Mouse (Mus musculus) limb, embryonic 14.5 days (tissue): Measurements from ENCODE around the gene Coq2. TPM values are rescaled to one million over a fixed set of nuclear protein-coding genes. Genes with fewer than 3 reads are reported as not detected.

ENCODE experiments used
- ATAC-seq: fragments of 200-750 bp; cut with Nextera tagmentation; 2 replicates; pipeline ENCODE4 v1.8.0; 2017; ENCODE audit warnings: low read depth, moderate number of reproducible peaks, moderate TSS enrichment; ENCODE audit not compliant: low FRiP score
- DNase-seq: peaks from one replicate; pipeline ENCODE4 v3.0.0-alpha.2; 2015; ENCODE audit warnings: low spot score
- H3K27ac ChIP-seq: fragments of 300-500 bp; sonication (generic); replicated peaks from 2 replicates; pipeline ENCODE4 v1.5.1; 2014; ENCODE audit warnings: low read depth, mild to moderate bottlenecking, low read length, moderate library complexity, mixed read lengths
- H3K27me3 ChIP-seq: fragments of 300-500 bp; sonication (generic); 2 replicates; pipeline ENCODE4 v1.6.1; 2014; ENCODE audit warnings: low read length, mixed read lengths; ENCODE audit not compliant: control insufficient read depth, insufficient read depth
- H3K36me3 ChIP-seq: fragments of 300-500 bp; sonication (generic); 2 replicates; pipeline ENCODE4 v1.6.1; 2014; ENCODE audit warnings: mild to moderate bottlenecking, low read length, moderate library complexity, mixed read lengths; ENCODE audit not compliant: control insufficient read depth, insufficient read depth
- H3K4me1 ChIP-seq: fragments of 300-500 bp; sonication (generic); 2 replicates; pipeline ENCODE4 v1.6.1; 2014; ENCODE audit warnings: antibody characterized with exemption, low read length, mixed read lengths; ENCODE audit not compliant: control insufficient read depth, insufficient read depth
- H3K4me2 ChIP-seq: fragments of 300-500 bp; sonication (generic); replicated peaks from 2 replicates; pipeline ENCODE4 v1.6.1; 2014; ENCODE audit warnings: low read depth, mild to moderate bottlenecking, low read length, moderate library complexity; ENCODE audit not compliant: severe bottlenecking
- H3K4me3 ChIP-seq: fragments of 300-500 bp; sonication (generic); replicated peaks from 2 replicates; pipeline ENCODE4 v1.5.1; 2014; ENCODE audit warnings: low read length
- H3K9ac ChIP-seq: fragments of 300-500 bp; sonication (generic); 2 replicates; pipeline ENCODE4 v1.6.1; 2014; ENCODE audit warnings: mild to moderate bottlenecking, low read depth, low read length, moderate library complexity; ENCODE audit not compliant: severe bottlenecking
- H3K9me3 ChIP-seq: fragments of 300-500 bp; sonication (generic); 2 replicates; pipeline ENCODE4 v1.6.1; 2016; ENCODE audit warnings: low read length; ENCODE audit not compliant: control insufficient read depth
- POLR2A ChIP-seq: fragments of 200-500 bp; IDR thresholded peaks from 2 replicates; pipeline ENCODE4 v1.8.0; 2012; ENCODE audit warnings: inconsistent platforms, mild to moderate bottlenecking, moderate library complexity, borderline replicate concordance; ENCODE audit not compliant: insufficient read depth, insufficient read length; ENCODE audit errors: extremely low read depth
- WGBS: fragments of 180-500 bp; shearing (Covaris S2); extraction: QIAGEN DNeasy Blood & Tissue Kit; methylation state at CpG from one replicate; pipeline ENCODE4 v1.1.7; 2014; 5-methylcytosine and 5-hydroxymethylcytosine counted together
- polyA plus RNA-seq, 2 experiments: library from polyadenylated mRNA; depleted of rRNA in 1 of 2; stranded (reverse) in 1 of 2; unstranded in 1 of 2; fragments of >200 nt; fragmentation: Nextera tagmentation in 1 of 2; extraction: Ambion mirVana in 1 of 2; gene quantifications; 2 replicates each; pipeline versions ENCODE4 v1.2.1 to v1.2.3; 2012 to 2014

Coq2 gene
- polyA plus RNA-seq (2012; rRNA removed) (91.2 and 116 TPM in 2 replicates), polyA plus RNA-seq (2014; fragmentation: Nextera tagmentation; extraction: Ambion mirVana) (56.2 and 63.1 TPM in 2 replicates)

- H3K9me3 ChIP-seq = no peaks in the 10 kb centered on the region
- TF ChIP-seq POLR2A = no peak
- peak within 1 kb of the TSS; percentile 74 for H3K4me3 ChIP-seq
- peak within 1 kb of the TSS; percentile 82 for H3K4me2 ChIP-seq
- no peaks in the 10 kb centered on the region for H3K36me3 ChIP-seq
- H3K27ac ChIP-seq = peak within 1 kb of the TSS; percentile 43; the same call in 1 of the 2 replicates
- H3K27me3 ChIP-seq = no peaks in the 10 kb centered on the region
- ATAC-seq (peak; percentile 69), DNase-seq (peak; percentile 85)
- WGBS = 7% methylated on average over 17 of the region's 17 CpGs
- peaks cover 9% of the 10 kb centered on the region for H3K4me1 ChIP-seq
- H3K9ac ChIP-seq = peak within 1 kb of the TSS; percentile 85
Observed at GRCm38 (mm10) chr5:100674711-100675376, at the start of gene Coq2. TSS of gene Coq2 (minus strand) at chr5:100675140.

GRCm38 (mm10) chr5:100719235-100720088 is 44.5 kb upstream of the Coq2 start, which contains the start of gene Hpse:
TSS of gene Hpse (minus strand) at chr5:100719716.
- Histone ChIP-seq H3K9ac (peak within 1 kb of the TSS; percentile 61), H3K4me3 (peak within 1 kb of the TSS; percentile 50), H3K27me3 (no peaks in the 10 kb centered on the region), H3K27ac (no peak within 1 kb of the TSS), H3K36me3 (no peaks in the 10 kb centered on the region), H3K9me3 (no peaks in the 10 kb centered on the region), H3K4me2 (peak within 1 kb of the TSS; percentile 96), H3K4me1 (peaks cover 3% of the 10 kb centered on the region; the same call in 1 of the 2 replicates)
- ATAC-seq (peak; percentile 75; the same call in 1 of the 2 replicates), DNase-seq (peak; percentile 37)
- WGBS = under 1% methylated on average over 33 of the region's 56 CpGs
- TF ChIP-seq POLR2A = no peak

- H3K4me2 ChIP-seq = no peak overlapping the region
- no peak overlapping the region for H3K27ac ChIP-seq
- DNase-seq = no peak
- no peak for TF ChIP-seq POLR2A
- no peaks in the 10 kb centered on the region for H3K36me3 ChIP-seq
- no peak for ATAC-seq
- no peak overlapping the region for H3K4me3 ChIP-seq
- H3K27me3 ChIP-seq = no peaks in the 10 kb centered on the region
- WGBS = 90% methylated on average over 15 of the region's 15 CpGs
- H3K9me3 ChIP-seq = no peaks in the 10 kb centered on the region
- peaks cover 3% of the 10 kb centered on the region; the same call in 1 of the 2 replicates for H3K4me1 ChIP-seq
- H3K9ac ChIP-seq = no peak overlapping the region
Observed at GRCm38 (mm10) chr5:100716762-100717161, 41.8 kb upstream of the Coq2 start.

- Histone ChIP-seq H3K9ac (no peak overlapping the region), H3K27me3 (no peaks in the 10 kb centered on the region), H3K9me3 (no peaks in the 10 kb centered on the region), H3K4me1 (peaks cover 12% of the 10 kb centered on the region; the same call in 1 of the 2 replicates), H3K27ac (no peak overlapping the region), H3K4me3 (no peak overlapping the region), H3K4me2 (no peak overlapping the region), H3K36me3 (no peaks in the 10 kb centered on the region)
- DNase-seq = no peak
- WGBS = 91% methylated on average over 6 of the region's 6 CpGs
- TF ChIP-seq POLR2A = no peak
- ATAC-seq = no peak
Observed at GRCm38 (mm10) chr5:100711219-100711618, 36.3 kb upstream of the Coq2 start.

GRCm38 (mm10) chr5:100710012-100710411 is 35.1 kb upstream of the Coq2 start:
- Histone ChIP-seq H3K9ac (no peak overlapping the region), H3K4me3 (no peak overlapping the region), H3K4me2 (no peak overlapping the region), H3K27ac (no peak overlapping the region), H3K27me3 (no peaks in the 10 kb centered on the region), H3K4me1 (peaks cover 12% of the 10 kb centered on the region; the same call in 1 of the 2 replicates), H3K36me3 (no peaks in the 10 kb centered on the region), H3K9me3 (no peaks in the 10 kb centered on the region)
- TF ChIP-seq POLR2A = no peak
- ATAC-seq = no peak
- WGBS = 13% methylated on average over 2 of the region's 2 CpGs
- no peak for DNase-seq
